Mouse (Mus musculus) liver, postnatal 0 days (tissue): Measurements from ENCODE around the gene Chrna10. TPM values are rescaled to one million over a fixed set of nuclear protein-coding genes. Genes with fewer than 3 reads are reported as not detected.

Source experiments
- ATAC-seq: fragments of 200-750 bp; cut with Nextera tagmentation; 2 replicates; pipeline ENCODE4 v1.8.0; 2017; ENCODE audit warnings: mild to moderate bottlenecking, moderate library complexity
- DNase-seq: peaks from one replicate; pipeline ENCODE4 v3.0.0-alpha.2; 2016
- H3K27ac ChIP-seq: fragments of 300-500 bp; sonication (generic); 2 replicates; pipeline ENCODE4 v1.5.1; 2014; ENCODE audit warnings: antibody characterized with exemption, moderate library complexity, mild to moderate bottlenecking, low read depth
- H3K27me3 ChIP-seq: fragments of 300-500 bp; sonication (generic); 2 replicates; pipeline ENCODE4 v1.6.1; 2014; ENCODE audit warnings: low read length, control low read depth, mixed read lengths; ENCODE audit not compliant: insufficient read depth
- H3K36me3 ChIP-seq: fragments of 300-500 bp; sonication (generic); replicated peaks from 2 replicates; pipeline ENCODE4 v1.6.1; 2014; ENCODE audit warnings: mild to moderate bottlenecking, control low read depth, low read length, moderate library complexity, mixed read lengths; ENCODE audit not compliant: insufficient read depth
- H3K4me1 ChIP-seq: fragments of 300-500 bp; sonication (generic); 2 replicates; pipeline ENCODE4 v1.6.1; 2014; ENCODE audit warnings: antibody characterized with exemption, mild to moderate bottlenecking, control low read depth; ENCODE audit not compliant: insufficient read depth
- H3K4me2 ChIP-seq: fragments of 300-500 bp; sonication (generic); 2 replicates; pipeline ENCODE4 v1.6.1; 2014; ENCODE audit warnings: low read depth, mild to moderate bottlenecking, low read length, moderate library complexity, mixed read lengths
- H3K4me3 ChIP-seq: fragments of 300-500 bp; sonication (generic); 2 replicates; pipeline ENCODE4 v1.5.1; 2014; ENCODE audit warnings: low read depth, low read length
- H3K9ac ChIP-seq: fragments of 300-500 bp; sonication (generic); replicated peaks from 2 replicates; pipeline ENCODE4 v1.6.1; 2014; ENCODE audit warnings: mild to moderate bottlenecking, moderate library complexity
- H3K9me3 ChIP-seq: fragments of 300-500 bp; sonication (generic); 2 replicates; pipeline ENCODE4 v1.6.1; 2016; ENCODE audit warnings: mild to moderate bottlenecking, control low read depth, low read length, mixed read lengths
- CTCF ChIP-seq: sonication (generic); IDR thresholded peaks from 2 replicates; pipeline ENCODE4 v1.5.1; 2016; ENCODE audit warnings: antibody characterized with exemption, low read depth
- EP300 ChIP-seq: IDR thresholded peaks from 2 replicates; pipeline ENCODE4 v1.6.1; 2016; ENCODE audit warnings: antibody characterized with exemption, low read depth, mild to moderate bottlenecking
- WGBS: fragments of 180-500 bp; shearing (Covaris S2); extraction: QIAGEN DNeasy Blood & Tissue Kit; methylation state at CpG from one replicate; pipeline ENCODE4 v1.1.7; 2014; ENCODE audit not compliant: insufficient replicate concordance; 5-methylcytosine and 5-hydroxymethylcytosine counted together
- polyA plus RNA-seq: library from polyadenylated mRNA; unstranded; fragments of >200 nt; fragmentation: Nextera tagmentation; extraction: Ambion mirVana; gene quantifications from 2 replicates; pipeline ENCODE4 v1.2.1, GENCODE M21; 2015

The Chrna10 gene
- polyA plus RNA-seq, 1 experiment from 2014 or later, result not detected

- peak; percentile 52 for DNase-seq
- WGBS, result 9% methylated on average over 30 of the region's 30 CpGs
- Histone ChIP-seq H3K4me1 (peaks cover 7% of the 10 kb centered on the region), H3K9ac (peak overlapping the region; percentile 39; the same call in 1 of the 2 replicates), H3K36me3 (no peaks in the 10 kb centered on the region), H3K4me3 (peak overlapping the region; percentile 46), H3K4me2 (peak overlapping the region; percentile 87), H3K9me3 (no peaks in the 10 kb centered on the region), H3K27me3 (no peaks in the 10 kb centered on the region), H3K27ac (no peak overlapping the region)
- TF ChIP-seq CTCF (no peak), EP300 (no peak)
- peak; percentile 57 for ATAC-seq
These were observed 16.6 kb downstream of the Chrna10 start for GRCm38 (mm10) chr7:102099760-102100661.

- 71% methylated on average over 4 of the region's 4 CpGs for WGBS
- ATAC-seq, result no peak
- no peaks in the 10 kb centered on the region for H3K4me1 ChIP-seq
- H3K36me3 ChIP-seq, result peaks cover 5% of the 10 kb centered on the region
- no peak for TF ChIP-seq EP300
- TF ChIP-seq CTCF, result no peak
- no peaks in the 10 kb centered on the region for H3K27me3 ChIP-seq
- no peak overlapping the region for H3K27ac ChIP-seq
- no peaks in the 10 kb centered on the region for H3K9me3 ChIP-seq
- no peak overlapping the region for H3K4me2 ChIP-seq
- no peak for DNase-seq
- no peak overlapping the region for H3K9ac ChIP-seq
- no peak overlapping the region for H3K4me3 ChIP-seq
These were observed 29.3 kb downstream of the Chrna10 start for GRCm38 (mm10) chr7:102087336-102087735.

- H3K4me1 ChIP-seq, result no peaks in the 10 kb centered on the region
- DNase-seq (no peak), ATAC-seq (no peak)
- no peaks in the 10 kb centered on the region for H3K27me3 ChIP-seq
- no peak overlapping the region for H3K4me3 ChIP-seq
- WGBS, result 89% methylated on average over 26 of the region's 26 CpGs
- peaks cover 28% of the 10 kb centered on the region for H3K36me3 ChIP-seq
- no peaks in the 10 kb centered on the region for H3K9me3 ChIP-seq
- TF ChIP-seq CTCF, result no peak
- no peak overlapping the region for H3K4me2 ChIP-seq
- no peak overlapping the region for H3K9ac ChIP-seq
- no peak overlapping the region for H3K27ac ChIP-seq
These were observed 32.5 kb downstream of the Chrna10 start for GRCm38 (mm10) chr7:102084041-102084696.

GRCm38 (mm10) chr7:102082816-102083215 is 33.8 kb downstream of the Chrna10 start, which contains the start of gene Trpc2:
Gene Trpc2 (plus strand): TSS chr7:102083116.
- DNase-seq (no peak), ATAC-seq (no peak)
- Histone ChIP-seq H3K36me3 (peaks cover 38% of the 10 kb centered on the region), H3K4me1 (no peaks in the 10 kb centered on the region), H3K4me3 (no peak within 1 kb of the TSS), H3K9ac (no peak within 1 kb of the TSS), H3K4me2 (no peak within 1 kb of the TSS), H3K27me3 (no peaks in the 10 kb centered on the region), H3K27ac (no peak within 1 kb of the TSS), H3K9me3 (no peaks in the 10 kb centered on the region)
- 80% methylated on average over 5 of the region's 5 CpGs for WGBS
- TF ChIP-seq CTCF (no peak), EP300 (no peak)

GRCm38 (mm10) chr7:102081784-102082183 is 34.8 kb downstream of the Chrna10 start:
- Histone ChIP-seq H3K4me1 (no peaks in the 10 kb centered on the region), H3K27me3 (no peaks in the 10 kb centered on the region), H3K27ac (no peak overlapping the region), H3K9ac (no peak overlapping the region), H3K4me2 (no peak overlapping the region), H3K9me3 (no peaks in the 10 kb centered on the region), H3K4me3 (no peak overlapping the region), H3K36me3 (peaks cover 47% of the 10 kb centered on the region)
- WGBS, result 93% methylated on average over 5 of the region's 5 CpGs
- TF ChIP-seq CTCF, result no peak
- TF ChIP-seq EP300, result no peak
- DNase-seq (no peak), ATAC-seq (no peak)

- H3K36me3 ChIP-seq, result peaks cover 55% of the 10 kb centered on the region
- no peak overlapping the region for H3K4me3 ChIP-seq
- H3K9me3 ChIP-seq, result no peaks in the 10 kb centered on the region
- no peak overlapping the region for H3K27ac ChIP-seq
- ATAC-seq (no peak), DNase-seq (no peak)
- WGBS, result 85% methylated on average over 8 of the region's 8 CpGs
- H3K4me2 ChIP-seq, result no peak overlapping the region
- TF ChIP-seq CTCF (no peak), EP300 (no peak)
- H3K4me1 ChIP-seq, result no peaks in the 10 kb centered on the region
- no peak overlapping the region for H3K9ac ChIP-seq
- H3K27me3 ChIP-seq, result no peaks in the 10 kb centered on the region
These were observed 36.3 kb downstream of the Chrna10 start for GRCm38 (mm10) chr7:102080311-102080710.
